Mouse (Mus musculus): ENCODE results near the gene Auh.
A peak's percentile ranks its signal among the peaks of the same experiment; 100 is the strongest.

Gene Auh

DNA sequence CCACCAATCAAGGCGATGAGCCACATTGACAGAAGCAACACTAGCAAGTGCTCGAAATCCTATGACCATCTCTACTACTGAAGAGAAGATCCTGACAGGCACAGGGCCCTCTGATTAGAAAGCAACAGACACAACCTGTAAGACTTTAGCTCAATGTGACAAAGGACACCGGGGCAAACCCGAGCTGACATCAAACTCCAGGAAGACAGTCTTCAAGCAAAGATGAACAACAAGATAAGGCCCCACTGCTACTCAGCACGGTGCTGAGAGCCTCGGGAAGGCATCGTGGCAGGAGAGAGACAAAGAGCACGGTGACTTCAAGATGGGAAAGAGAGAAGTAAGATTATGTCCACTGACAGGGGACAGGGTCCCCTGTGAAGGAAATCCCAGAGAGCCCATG, 7.5 kb downstream of the Auh start:
- DNase-seq (ENCODE audit: low read depth, low spot score), result no peak

DNA sequence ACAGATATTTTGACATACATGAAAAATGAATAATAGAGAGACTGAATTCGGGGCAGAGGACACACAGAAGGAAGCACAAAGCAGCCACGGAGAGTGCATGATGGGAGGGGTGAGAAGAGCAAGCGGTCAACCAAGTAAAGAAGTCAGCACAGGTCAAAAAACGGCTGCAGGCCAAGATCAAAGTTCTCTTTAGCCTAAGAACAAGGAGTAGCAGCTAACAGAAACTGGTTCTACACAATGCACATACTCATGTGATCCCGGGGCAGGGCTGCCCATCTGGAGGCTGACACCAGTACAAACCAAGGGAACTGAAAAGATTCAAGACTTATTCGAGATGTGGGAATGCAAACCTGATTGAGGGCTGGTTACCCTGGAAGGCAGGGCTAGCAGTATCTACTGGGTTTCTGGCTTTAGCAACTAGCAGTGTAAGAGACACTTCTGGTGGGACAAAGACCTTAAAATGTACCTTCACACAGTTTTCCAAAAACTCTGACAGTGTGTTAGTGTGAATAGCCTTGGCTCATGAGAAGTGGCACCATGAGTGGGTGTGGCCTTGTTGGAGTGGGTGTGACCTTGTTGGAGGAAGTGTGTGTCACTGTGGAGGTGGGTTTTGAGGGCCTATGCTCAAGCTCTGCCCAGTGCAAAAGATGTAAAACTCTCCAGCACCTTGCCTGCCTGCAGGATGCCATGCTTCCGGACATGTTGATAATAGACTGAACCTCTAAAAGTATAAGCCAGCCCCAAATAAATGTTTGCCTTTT, 8.2 kb downstream of the Auh start:
- DNase-seq (ENCODE audit: low read depth, low spot score), result no peak

DNA sequence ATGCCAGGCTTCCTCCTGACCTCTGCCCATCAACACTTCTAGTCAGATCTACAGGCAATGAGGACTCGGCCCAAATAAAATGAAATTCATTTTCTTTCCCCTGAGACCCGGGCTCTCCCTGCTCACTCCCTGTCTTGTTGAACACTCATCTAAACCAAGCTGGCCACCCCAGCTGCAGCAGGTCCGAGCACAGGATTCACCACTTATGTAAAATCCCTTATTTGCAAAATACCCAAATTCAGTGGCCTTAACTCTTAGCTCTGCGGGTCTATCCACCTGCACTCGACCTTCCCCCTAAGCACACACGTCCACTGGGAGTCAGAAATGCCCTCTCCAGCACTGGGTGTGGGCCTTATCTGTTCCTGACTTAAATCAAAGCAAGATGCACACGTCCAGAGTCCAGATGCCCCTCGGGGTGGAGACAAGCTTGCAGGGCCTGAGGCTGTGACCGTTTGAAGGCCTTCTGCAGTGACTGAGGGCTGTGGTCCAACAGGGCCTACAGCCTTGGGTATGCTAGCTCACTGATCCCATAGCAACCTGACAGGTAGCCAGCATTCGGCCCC, 9.6 kb downstream of the Auh start:
- DNase-seq (ENCODE audit: low read depth, low spot score), result no peak

DNA sequence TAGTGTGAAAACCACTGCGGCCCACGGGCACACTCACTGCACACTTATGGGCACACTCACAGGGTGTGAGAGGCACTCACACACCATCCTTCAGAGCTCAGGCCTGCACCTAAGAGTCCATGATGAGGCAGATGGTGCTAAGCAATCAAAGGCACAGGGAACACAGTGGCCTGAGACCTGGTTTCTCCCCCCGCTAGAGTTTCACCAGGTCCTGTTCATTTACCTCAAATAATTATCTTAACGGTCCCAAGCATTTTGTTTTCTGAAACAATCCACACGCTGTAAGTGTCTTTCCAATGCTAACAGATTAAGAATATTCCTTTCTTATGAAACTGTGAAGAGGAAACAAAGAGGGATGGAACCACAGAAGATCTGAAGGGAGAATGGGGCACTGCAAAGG, 11.1 kb downstream of the Auh start:
- DNase-seq (ENCODE audit: low read depth, low spot score), result no peak

DNA sequence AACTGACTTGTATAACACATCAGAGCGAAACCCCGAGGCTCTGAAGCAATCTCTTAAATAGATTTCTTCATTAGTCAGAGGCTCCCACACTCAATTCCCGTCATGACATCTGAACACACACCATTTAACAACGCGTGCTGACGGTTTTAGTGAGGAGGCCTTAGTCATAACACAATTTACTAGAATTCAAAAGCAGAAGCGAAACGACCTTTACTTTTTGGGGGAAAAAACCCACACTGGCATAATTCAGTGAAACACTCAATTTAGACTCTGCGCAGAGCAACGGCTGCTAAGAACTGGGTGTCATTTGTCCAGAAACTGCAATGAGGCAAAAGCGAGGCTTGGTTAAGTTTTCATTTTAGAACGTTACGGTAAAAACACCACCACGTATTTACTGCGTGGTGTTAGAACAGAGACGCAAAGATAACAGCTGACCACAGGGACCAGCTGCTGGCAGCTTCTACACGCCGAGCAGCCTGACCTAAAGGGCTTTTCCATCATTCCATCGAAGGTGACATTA, 14.8 kb downstream of the Auh start:
- peak; percentile 89 for DNase-seq (ENCODE audit: low read depth, low spot score)

DNA sequence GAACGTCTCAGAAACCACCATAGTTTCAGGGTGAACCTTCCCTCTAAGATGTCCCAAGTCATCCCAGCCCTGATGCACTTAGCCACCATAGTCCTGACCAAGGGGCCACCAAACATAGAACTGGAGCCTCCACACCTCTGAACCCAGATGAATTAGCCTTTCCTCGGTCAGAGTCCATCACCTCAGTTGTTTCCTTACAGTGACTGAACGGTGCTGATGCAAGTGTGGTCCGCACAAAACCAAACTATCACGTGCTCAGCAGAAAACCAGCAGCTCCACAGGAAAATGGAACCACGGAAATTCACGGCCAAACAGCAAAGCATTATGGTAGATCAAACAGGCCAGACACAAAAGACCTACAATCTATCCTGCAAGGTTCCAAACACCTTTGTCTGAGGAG, 15.6 kb downstream of the Auh start:
- peak; percentile 14 for DNase-seq (ENCODE audit: low read depth, low spot score)

DNA sequence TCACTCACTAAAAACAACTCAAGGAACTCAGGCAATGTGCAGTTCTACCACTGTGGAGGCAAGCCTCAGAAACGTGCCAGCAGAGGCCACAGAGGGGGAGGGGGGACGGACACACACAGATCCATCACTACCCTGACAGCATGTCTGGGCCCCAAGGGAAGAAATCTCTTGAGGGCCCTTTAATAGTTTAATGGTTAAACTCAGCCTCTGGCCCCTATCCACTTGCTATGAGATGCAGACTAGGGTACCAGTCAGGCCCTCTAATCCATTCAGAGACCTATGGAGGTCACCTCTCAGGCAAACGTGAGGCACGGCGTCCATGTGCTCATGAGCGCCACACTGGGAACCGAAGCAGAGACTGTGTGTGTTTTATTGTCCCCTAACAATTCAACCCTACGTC, 17.0 kb downstream of the Auh start:
- no peak for DNase-seq (ENCODE audit: low read depth, low spot score)

DNA sequence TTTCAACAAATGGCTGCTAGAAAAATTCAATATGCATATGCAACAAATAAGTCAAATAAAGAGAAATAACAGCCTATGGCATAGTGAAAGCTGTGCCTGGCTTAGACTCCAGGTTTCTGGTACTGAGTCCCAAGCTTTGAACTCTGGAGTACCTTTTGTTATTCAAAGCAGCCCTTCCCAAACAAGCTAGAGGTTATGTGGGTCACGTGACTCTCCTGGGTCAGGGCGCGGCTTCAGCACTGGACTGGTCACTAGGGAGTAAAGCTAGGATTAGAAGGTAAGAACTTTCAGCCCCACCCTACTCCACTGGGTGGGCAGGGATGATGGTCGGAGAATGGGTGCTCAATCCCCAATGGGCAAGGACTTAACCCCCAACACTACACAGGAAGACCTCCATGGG, 18.2 kb downstream of the Auh start:
- no peak for DNase-seq (ENCODE audit: low read depth, low spot score)

DNA sequence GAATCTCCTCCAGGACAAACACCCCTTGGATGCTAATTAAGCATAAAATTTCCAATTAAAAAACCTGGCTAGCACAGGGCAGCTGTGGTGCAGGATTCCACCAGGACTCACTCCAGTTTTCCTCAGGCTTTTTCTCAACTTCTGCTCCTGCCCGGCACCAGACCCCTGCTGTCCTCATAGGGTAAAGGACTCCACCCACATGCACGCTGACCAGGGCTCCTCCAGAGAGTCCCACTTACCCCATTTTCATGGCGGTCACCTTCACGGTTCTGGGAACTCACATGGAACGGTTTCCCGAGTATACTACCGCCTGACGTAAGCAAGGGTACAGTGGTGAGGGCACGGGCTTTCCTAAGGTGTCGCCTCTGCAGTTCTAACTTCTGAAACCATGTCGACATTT, 23.2 kb downstream of the Auh start:
- no peak for DNase-seq (ENCODE audit: low read depth, low spot score)

DNA sequence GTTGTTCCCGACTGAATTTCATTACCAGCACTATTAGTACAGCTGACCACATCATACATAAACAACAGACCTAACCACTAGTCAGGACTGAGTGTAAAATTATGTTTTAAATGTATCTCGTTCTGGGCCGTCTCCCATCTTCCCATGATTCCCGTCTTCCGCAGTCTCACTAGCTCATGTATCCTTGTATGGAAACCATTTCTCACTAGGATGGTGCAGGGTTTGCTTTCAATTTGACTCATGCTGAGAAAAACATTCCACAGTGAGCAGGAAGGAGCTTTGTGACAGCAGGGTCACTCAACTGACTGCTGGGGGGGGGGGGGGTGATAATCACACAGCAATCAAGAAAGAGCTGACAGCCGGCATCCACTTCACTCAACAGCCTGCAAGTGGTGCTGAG, 25.3 kb downstream of the Auh start:
- DNase-seq (ENCODE audit: low read depth, low spot score), result no peak

DNA sequence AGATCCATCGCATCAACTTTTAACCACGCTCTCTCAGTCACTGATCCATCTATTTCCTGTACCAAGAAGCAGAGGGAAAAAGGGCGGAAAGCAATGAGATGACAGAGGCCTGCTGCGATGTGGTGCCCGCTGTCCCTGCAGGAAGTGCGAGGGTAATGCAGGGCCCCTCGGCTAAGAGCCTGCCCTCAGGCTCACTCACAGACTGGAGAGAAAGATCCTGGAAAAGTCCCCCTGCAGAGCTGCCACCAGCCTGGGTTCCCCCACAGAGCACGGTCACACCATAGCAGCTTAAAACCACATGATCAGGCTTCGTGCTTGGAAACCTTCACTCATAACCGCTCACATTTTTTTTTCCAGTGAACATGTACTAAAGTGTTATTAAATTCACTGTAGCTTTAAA, 25.7 kb downstream of the Auh start:
- no peak for DNase-seq (ENCODE audit: low read depth, low spot score)

DNA sequence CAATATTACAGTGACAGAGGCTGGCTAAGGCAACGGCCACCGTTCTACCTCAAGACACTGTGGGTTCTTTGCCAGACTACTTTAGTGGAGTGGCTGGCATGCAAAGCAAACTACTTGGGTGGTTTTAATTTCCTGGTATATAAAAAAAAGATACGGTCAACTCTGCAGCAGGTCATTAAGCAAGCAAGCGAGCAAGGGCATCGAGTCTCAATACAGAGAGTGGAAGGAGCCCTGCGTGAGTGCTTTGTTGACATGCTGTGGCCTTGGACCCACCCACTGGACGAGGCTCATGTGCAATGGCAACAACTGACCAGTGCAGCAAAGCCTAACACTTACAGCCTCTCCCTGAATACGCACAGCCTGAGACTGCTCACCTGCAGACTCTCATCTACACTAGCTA, 27.0 kb downstream of the Auh start:
- no peak for DNase-seq (ENCODE audit: low read depth, low spot score)

DNA sequence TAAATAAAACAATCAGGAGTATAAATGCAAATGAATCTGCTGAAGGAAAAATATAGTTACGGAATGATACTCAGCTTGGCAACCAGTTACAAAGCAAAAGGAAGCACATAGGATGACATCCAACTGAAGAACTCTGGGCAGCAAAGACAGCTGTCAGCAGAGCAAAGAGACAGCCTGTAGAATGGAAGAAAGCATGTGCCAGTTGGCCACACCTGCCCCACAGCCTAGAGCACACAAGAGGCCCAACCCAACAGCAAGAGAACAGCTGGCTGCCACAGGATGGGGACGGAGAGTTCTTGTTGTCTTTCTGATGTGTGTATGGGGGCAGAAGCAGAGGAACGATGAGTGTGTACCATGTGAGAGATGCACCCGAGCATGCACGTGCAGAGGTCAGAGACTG, 29.8 kb downstream of the Auh start:
- DNase-seq (ENCODE audit: low read depth, low spot score), result no peak

DNA sequence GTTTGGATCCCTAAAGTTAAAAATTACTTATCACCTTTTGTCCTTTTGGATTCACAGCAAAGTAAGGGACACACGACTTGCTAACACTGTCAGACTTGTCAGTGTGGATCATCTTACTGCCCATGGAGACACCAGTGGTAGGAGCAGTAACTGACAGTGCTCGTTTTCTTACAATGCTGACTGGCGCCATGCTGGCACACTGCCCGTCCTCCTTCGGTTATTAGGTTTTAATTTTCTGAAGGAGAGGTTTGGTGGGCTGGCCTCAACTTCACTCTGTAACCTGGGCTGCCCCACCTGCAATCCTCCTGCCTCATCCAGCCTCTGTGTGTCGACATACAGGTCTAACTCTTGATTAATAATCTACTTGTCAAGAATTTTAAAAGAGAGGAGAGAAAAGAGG, 31.7 kb downstream of the Auh start:
- DNase-seq (ENCODE audit: low read depth, low spot score), result no peak

DNA sequence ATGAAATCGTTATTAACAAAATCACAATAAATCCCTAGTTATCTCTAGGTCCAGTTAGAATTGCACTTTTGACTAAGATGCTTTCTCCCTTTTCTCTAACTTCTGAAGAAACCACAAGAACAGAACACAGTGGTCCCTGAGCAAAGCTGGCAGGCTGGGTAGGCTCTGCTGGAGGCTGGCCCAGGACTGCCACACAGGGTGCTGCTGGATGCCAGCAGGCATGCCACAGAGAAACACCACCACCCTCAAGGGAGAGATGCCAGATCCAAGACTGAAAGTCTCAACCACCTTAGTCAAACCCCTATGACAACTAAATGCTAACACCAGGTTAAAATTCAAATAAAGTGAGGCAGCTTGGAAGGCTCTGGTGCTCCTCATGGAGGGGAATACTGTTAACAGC, 36.7 kb downstream of the Auh start:
- DNase-seq (ENCODE audit: low read depth, low spot score), result no peak

DNA sequence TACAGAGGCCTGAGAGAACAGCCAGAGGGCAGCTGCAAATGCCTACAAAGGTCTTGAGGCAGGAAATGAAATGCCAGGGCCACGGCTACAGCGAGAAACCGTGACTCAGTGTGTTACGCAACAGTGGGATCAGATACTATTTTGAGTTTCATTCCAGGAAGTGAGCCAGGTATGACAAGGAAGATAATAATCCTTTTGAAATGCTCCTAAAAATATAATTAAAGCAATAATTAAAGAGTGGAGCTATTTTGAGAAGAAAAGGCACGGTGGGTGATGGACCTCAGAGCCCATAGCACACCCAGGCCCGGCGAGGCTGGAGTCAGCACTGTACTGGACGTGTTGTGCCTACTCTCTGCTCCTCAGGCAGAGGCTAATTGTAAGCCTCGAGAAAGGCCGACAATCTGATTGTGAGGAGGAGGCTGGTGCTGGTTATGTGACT, 37.4 kb downstream of the Auh start:
- no peak for DNase-seq (ENCODE audit: low read depth, low spot score)

DNA sequence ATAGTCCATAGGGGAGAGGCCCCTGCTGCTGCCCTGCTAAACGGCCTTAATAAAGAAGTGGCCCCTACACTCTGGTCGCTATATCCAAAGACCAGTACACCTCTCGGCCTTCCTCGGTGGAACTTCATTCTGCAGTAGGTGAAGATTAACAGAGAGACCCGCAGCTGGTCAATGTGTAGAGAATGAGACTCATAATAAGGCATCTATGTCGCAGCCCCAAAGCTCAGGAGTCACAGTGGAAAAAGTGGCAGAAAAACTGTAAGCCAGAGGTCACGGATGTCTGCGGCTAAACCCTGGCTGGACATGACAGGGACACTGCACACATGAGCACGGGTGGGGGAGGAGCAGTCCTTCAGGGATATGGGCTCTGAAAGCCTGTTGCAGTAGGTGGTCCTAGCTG, 39.2 kb downstream of the Auh start:
- DNase-seq (ENCODE audit: low read depth, low spot score), result no peak

DNA sequence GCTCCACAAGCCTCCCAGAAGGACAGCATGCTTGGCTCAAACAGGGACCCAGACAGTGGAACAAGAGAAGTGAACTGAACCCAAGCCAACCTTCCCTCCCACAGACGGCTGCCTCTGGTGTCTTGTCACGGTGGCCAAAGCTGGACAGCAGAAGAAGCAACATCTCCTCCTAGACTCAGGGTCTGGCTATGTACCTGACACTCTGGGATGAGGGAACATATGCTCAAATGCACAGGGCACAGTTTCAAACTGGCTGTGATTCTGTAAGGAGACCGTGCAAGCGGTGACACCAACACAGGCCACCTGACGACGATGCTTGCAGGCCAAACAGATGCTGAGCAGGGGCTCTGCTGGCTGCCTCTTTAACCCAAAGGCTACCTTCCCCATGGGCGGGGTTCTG, 42.7 kb downstream of the Auh start:
- no peak for DNase-seq (ENCODE audit: low read depth, low spot score)

DNA sequence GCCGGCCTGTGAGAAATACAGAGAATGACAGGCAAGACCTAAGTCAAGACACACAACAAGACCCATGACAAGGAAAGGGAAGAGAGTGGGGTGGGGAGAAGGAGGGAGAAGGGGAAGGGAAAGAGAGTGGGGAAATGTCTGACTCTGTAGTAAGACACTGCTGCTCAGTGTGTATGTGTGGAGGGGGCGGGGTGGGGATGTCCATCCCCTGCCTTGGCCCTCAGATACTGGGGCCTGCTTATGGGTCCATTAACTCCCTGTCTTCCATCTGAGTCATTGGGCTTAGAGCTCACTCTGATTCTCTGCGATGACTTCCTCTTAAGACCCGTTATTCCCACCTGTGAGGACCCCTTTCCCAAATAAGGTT, 45.5 kb downstream of the Auh start:
- DNase-seq (ENCODE audit: low read depth, low spot score), result no peak

DNA sequence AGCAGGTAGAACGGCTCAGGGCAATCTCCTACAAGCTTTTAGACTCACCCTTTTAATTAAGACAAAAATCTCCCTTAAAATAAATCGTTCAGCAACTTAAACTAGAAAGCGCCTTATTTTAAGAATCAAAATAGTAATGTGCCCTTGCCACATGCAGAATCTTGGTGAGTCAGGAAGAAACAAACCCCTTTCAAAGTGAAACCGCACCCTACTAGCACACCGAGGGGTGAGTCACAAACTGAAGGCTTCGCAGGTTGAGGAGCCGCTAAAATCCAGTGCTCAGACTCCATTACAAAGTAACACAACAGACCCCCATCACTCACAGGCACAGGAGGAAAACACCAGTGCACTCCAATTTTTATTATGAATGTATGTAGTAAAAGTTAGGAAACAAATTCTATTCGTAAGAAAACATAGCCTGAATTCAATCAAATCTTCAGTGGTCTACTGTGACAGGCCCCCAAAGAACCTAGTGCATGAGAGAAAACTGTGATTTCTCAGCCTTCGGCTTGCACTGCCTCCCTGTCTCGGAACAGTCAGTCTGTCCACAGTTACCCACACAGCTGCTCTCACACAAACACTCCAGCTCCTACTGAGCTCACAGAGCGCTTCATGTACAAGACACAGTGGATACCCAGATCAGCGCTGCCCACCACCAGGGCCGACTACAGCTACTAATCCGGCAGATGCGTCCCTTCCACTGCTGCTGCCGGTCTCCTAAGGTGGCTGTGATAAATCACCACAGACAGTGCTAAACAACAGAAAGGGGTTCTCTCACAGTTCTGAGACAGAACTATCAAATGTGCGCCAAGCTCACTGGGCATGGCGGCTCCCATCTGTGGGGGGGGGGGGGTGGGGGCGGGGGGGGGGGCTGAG, 46.2 kb downstream of the Auh start:
- peak; percentile 12 for DNase-seq (ENCODE audit: low read depth, low spot score)

DNA sequence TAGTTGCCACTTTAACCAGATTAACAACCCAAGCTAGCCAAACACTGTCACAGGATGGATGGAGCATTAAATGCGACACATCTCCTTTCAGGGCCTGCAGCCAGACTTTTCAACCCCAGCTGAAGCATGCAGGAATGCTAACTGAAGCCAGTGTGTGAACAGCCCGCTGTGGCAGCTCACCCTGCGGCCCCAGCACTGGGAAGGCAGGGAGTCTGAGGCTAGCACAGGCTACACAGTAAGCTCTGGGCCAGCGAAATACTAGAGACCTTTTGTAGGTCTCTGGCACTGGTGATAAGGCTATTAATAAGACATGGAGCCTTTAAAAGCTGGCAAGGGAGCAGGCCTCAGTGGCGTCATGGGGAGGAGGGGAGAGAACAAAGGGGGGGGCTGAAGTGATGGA, 49.1 kb downstream of the Auh start:
- DNase-seq (ENCODE audit: low read depth, low spot score), result no peak

DNA sequence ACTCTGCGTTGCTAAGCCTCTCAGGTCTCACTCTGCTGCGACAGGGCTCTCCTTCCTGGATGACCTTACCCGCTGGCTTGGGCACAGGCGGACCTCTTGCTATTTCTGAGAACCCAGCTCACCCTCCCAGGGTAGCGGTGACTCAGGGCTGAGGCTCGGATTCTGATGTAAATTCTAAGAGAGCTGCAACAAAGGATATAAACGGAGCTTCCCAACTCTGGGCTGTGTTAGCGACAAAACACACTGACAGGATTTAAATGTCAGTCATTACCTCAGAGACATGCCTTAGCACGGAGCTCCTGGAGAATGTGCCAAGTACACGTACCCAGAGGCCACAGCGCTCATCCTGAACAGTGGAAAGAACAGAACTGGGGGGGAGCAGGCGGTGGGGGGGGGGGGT, 49.6 kb downstream of the Auh start:
- no peak for DNase-seq (ENCODE audit: low read depth, low spot score)

DNA sequence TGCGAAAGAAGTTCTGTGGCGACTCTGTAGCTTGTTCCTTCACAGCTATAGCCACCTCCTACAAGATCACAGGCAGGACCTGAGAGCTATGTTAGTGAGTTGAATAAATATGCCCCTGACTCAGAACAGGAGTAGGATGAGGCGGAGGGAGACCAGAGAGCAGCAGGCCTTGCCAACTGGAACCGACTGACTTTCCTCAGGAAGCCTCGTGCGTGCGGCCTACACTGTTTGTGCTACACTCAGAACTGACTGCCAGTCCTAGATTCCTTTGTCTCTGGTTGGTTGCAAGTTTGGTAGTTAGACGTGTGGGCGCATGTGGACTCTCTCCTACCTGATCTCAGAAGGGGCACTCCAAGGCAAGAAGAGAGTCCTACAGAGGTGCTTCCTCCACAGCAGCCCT, 50.2 kb downstream of the Auh start:
- DNase-seq (ENCODE audit: low read depth, low spot score), result no peak
